Mouse (Mus musculus) G1E (cell line): ENCODE results near the gene Syt2. TPM values are rescaled to one million over a fixed set of nuclear protein-coding genes. Genes with fewer than 3 reads are reported as not detected.

ENCODE experiments used
- ATAC-seq: 2 replicates; pipeline ENCODE4 v1.8.0; 2016; ENCODE audit warnings: mild to moderate bottlenecking; ENCODE audit not compliant: insufficient number of reproducible peaks, poor library complexity, low FRiP score, severe bottlenecking; ENCODE audit errors: extremely low read depth
- DNase-seq: peaks from one replicate; pipeline ENCODE4 v3.0.0; 2012; ENCODE audit warnings: low spot score
- H3K27me3 ChIP-seq: 2 replicates; pipeline ENCODE4 v1.6.1; 2012; ENCODE audit warnings: mild to moderate bottlenecking, low read length, inconsistent platforms; ENCODE audit not compliant: insufficient read depth
- H3K36me3 ChIP-seq: replicated peaks from 2 replicates; pipeline ENCODE3; 2012; ENCODE audit warnings: mild to moderate bottlenecking, inconsistent platforms
- H3K4me1 ChIP-seq: 2 replicates; pipeline ENCODE4 v1.6.1; 2012; ENCODE audit warnings: low read depth, low read length, inconsistent platforms, mixed read lengths; ENCODE audit not compliant: insufficient read depth
- H3K4me3 ChIP-seq: 2 replicates; pipeline ENCODE4 v1.5.1; 2012; ENCODE audit warnings: low read depth, mild to moderate bottlenecking, inconsistent platforms, low read length, moderate library complexity, mixed read lengths
- H3K9me3 ChIP-seq: replicated peaks from 2 replicates; pipeline ENCODE4 v1.6.1; 2012; ENCODE audit warnings: inconsistent platforms
- CTCF ChIP-seq: IDR thresholded peaks from 2 replicates; pipeline ENCODE4 v1.5.1; 2012; ENCODE audit warnings: low read depth, low read length, inconsistent platforms, mixed read lengths
- GATA1 ChIP-seq: IDR thresholded peaks from 2 replicates; pipeline ENCODE4 v1.6.1; 2012; ENCODE audit warnings: borderline replicate concordance, low read length, inconsistent platforms, mixed read lengths
- GATA2 ChIP-seq: IDR thresholded peaks from 2 replicates; pipeline ENCODE4 v1.6.1; 2012; ENCODE audit warnings: low read depth, low read length, inconsistent platforms, borderline replicate concordance
- POLR2AphosphoS5 ChIP-seq: IDR thresholded peaks from 2 replicates; pipeline ENCODE4 v1.6.1; 2012; ENCODE audit warnings: low read depth, low read length, inconsistent platforms; ENCODE audit not compliant: insufficient replicate concordance
- TAL1 ChIP-seq: conservative IDR thresholded peaks from 2 replicates; pipeline ENCODE4 v1.6.1; 2012; ENCODE audit warnings: low read depth, low read length, inconsistent platforms, mixed read lengths
- polyA plus RNA-seq: library from polyadenylated mRNA; stranded (reverse); fragments of >175 nt; gene quantifications from 2 replicates; pipeline ENCODE4 v1.2.3, GENCODE M21; 2012
- total RNA-seq, 2 experiments: library from RNA; stranded (forward) in 1 of 2; stranded (reverse) in 1 of 2; fragments of 200-1000 nt in 1 of 2; fragments of >200 nt in 1 of 2; fragmentation: Nextera tagmentation in 1 of 2; gene quantifications; 2 replicates each; pipeline ENCODE4 v1.2.3; 2014 to 2017

Syt2 gene
- not detected in 2 replicates for total RNA-seq (2014; fragmentation: Nextera tagmentation)
- 0.29 and 0.66 TPM in 2 replicates for total RNA-seq (2017)
- not detected in 2 replicates for polyA plus RNA-seq

GRCm38 (mm10) chr1:134646261-134646962 is at the start of gene Syt2:
Gene Syt2, plus strand, starts transcription at chr1:134646677.
- Histone ChIP-seq H3K36me3 (no peaks in the 10 kb centered on the region), H3K27me3 (peaks cover 42% of the 10 kb centered on the region), H3K4me1 (peaks cover 6% of the 10 kb centered on the region; the same call in 1 of the 2 replicates), H3K9me3 (0 out of 2 replicates have a peak, but pooled peaks cover 2% of the 10 kb centered on the region), H3K4me3 (0 out of 2 replicates have a peak within 1 kb of the TSS, but pooled peaks have one; percentile 3)
- TF ChIP-seq GATA2 (no peak), TAL1 (no peak), POLR2AphosphoS5 (no peak)
- no peak for DNase-seq
- ATAC-seq, result no peak

- ATAC-seq (no peak), DNase-seq (no peak)
- Histone ChIP-seq H3K4me3 (no peak overlapping the region), H3K9me3 (no peaks in the 10 kb centered on the region), H3K4me1 (no peaks in the 10 kb centered on the region), H3K27me3 (no peaks in the 10 kb centered on the region), H3K36me3 (peaks cover 83% of the 10 kb centered on the region)
- TF ChIP-seq GATA1 (no peak), GATA2 (no peak), POLR2AphosphoS5 (no peak), CTCF (no peak)
Observed at GRCm38 (mm10) chr1:134597339-134598054, 49.0 kb upstream of the Syt2 start.

- Histone ChIP-seq H3K4me3 (no peak overlapping the region), H3K27me3 (no peaks in the 10 kb centered on the region), H3K9me3 (no peaks in the 10 kb centered on the region), H3K36me3 (peaks cover 77% of the 10 kb centered on the region), H3K4me1 (peaks cover 22% of the 10 kb centered on the region)
- ATAC-seq, result no peak
- DNase-seq, result no peak
- no peak for TF ChIP-seq POLR2AphosphoS5
- TF ChIP-seq CTCF, result no peak
- no peak for TF ChIP-seq GATA1
- TF ChIP-seq GATA2, result no peak
- no peak for TF ChIP-seq TAL1
Observed at GRCm38 (mm10) chr1:134604086-134604485, 42.4 kb upstream of the Syt2 start.

GRCm38 (mm10) chr1:134605670-134606069 is 40.8 kb upstream of the Syt2 start:
- peaks cover 22% of the 10 kb centered on the region for H3K4me1 ChIP-seq
- H3K36me3 ChIP-seq, result peaks cover 69% of the 10 kb centered on the region
- peak; percentile 60 for ATAC-seq
- H3K27me3 ChIP-seq, result no peaks in the 10 kb centered on the region
- H3K4me3 ChIP-seq, result no peak overlapping the region; the same call in 1 of the 2 replicates
- H3K9me3 ChIP-seq, result no peaks in the 10 kb centered on the region
- TF ChIP-seq TAL1 (no peak), POLR2AphosphoS5 (no peak), CTCF (no peak), GATA2 (no peak), GATA1 (no peak)
- DNase-seq, result no peak

GRCm38 (mm10) chr1:134606381-134606780 is 40.1 kb upstream of the Syt2 start:
- ATAC-seq (peak; percentile 79), DNase-seq (peak; percentile 29)
- Histone ChIP-seq H3K9me3 (no peaks in the 10 kb centered on the region), H3K4me3 (no peak overlapping the region), H3K36me3 (peaks cover 67% of the 10 kb centered on the region), H3K27me3 (no peaks in the 10 kb centered on the region), H3K4me1 (peaks cover 22% of the 10 kb centered on the region)
- TF ChIP-seq TAL1 (peak; percentile 67), POLR2AphosphoS5 (no peak), CTCF (no peak), GATA1 (no peak)

GRCm38 (mm10) chr1:134607279-134607678 is 39.2 kb upstream of the Syt2 start:
- DNase-seq (no peak), ATAC-seq (no peak)
- H3K4me3 ChIP-seq, result no peak overlapping the region
- H3K9me3 ChIP-seq, result no peaks in the 10 kb centered on the region
- peaks cover 66% of the 10 kb centered on the region for H3K36me3 ChIP-seq
- peaks cover 22% of the 10 kb centered on the region for H3K4me1 ChIP-seq
- H3K27me3 ChIP-seq, result no peaks in the 10 kb centered on the region
- TF ChIP-seq POLR2AphosphoS5, result no peak
- TF ChIP-seq CTCF, result no peak
- TF ChIP-seq TAL1, result no peak
- no peak for TF ChIP-seq GATA2
- TF ChIP-seq GATA1, result no peak
